ENCODE assay signal across 10 mouse cellular contexts in the genomic region with DNA sequence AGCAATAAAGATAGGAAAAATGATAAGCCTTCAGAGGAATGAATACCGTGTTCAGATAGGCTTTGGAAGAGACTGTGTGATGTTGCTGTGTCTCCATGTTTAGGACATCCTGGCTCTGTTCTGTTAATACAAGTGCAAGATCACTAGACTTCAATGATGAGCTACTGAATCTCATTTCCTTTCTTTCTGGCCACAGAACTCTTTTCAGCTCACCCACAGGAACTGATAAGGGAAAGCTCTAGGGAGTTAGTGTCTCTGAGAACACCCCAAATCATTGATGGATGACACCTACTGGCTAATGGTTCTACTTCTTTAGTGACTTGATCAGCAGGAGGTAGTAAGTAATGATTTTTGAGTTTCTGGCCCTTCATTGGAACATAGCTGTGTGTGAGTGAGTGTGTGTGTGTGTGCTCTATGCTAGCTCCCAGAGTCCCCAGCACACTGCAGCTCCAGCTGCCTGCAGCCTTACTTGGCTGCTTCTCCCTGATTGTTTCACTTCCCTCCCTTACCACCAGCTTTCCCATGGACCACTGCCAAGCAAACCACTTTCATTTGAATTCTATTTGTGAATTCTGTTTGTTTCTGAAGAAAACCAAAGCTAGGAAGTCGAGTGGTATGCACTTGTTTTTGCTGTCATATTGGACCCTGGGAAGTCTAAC. TPM values are rescaled to one million over a fixed set of nuclear protein-coding genes. Genes with fewer than 3 reads are reported as not detected.
A peak's percentile ranks its signal among the peaks of the same experiment; 100 is the strongest.
DNase-seq lines count a peak whose midpoint lies in the region; ATAC-seq and TF ChIP-seq lines count a peak whose summit lies in the region.
"Had no signal": no experiment of that assay in that cellular context is flagged by ENCODE, and none has a peak within 500 bp of the region (broad histone marks: within the 10 kb centered on the region; RNA-seq: fewer than 3 reads in every experiment).

No protein-coding gene starts in this region.

- H3K4me1 ChIP-seq in intestine, embryonic 14.5 days (replicated peaks; ENCODE audit: control insufficient read depth, insufficient read depth, low read length): no peaks in the 10 kb centered on the region
- no peaks in the 10 kb centered on the region for H3K4me1 ChIP-seq in intestine, postnatal 0 days (replicated peaks; ENCODE audit: control insufficient read depth, insufficient read depth, low read length)
- H3K4me1 ChIP-seq in heart, embryonic 12.5 days (replicated peaks): peaks cover 8% of the 10 kb centered on the region
- no peaks in the 10 kb centered on the region for H3K4me1 ChIP-seq in midbrain, postnatal 0 days (ENCODE audit: insufficient read depth, low read length)

- 0 out of 2 replicates have a peak overlapping the region, but pooled peaks have one; percentile 22 for H3K27ac ChIP-seq in intestine, embryonic 14.5 days (ENCODE audit: low read depth)
- no peak overlapping the region for H3K27ac ChIP-seq in intestine, postnatal 0 days (ENCODE audit: low read depth, low read length)
- 0 out of 2 replicates have a peak overlapping the region, but pooled peaks have one; percentile 27 for H3K27ac ChIP-seq in heart, embryonic 12.5 days (ENCODE audit: poor library complexity, severe bottlenecking)
- no peak overlapping the region for H3K27ac ChIP-seq in midbrain, postnatal 0 days (ENCODE audit: low read depth, low read length)

- no peaks in the 10 kb centered on the region for H3K36me3 ChIP-seq in intestine, embryonic 14.5 days (ENCODE audit: control insufficient read depth, insufficient read depth, low read length)
- no peaks in the 10 kb centered on the region for H3K36me3 ChIP-seq in intestine, postnatal 0 days (ENCODE audit: control insufficient read depth, insufficient read depth)
- no peaks in the 10 kb centered on the region for H3K36me3 ChIP-seq in heart, embryonic 12.5 days
- no peaks in the 10 kb centered on the region for H3K36me3 ChIP-seq in midbrain, postnatal 0 days (ENCODE audit: insufficient read depth, low read length)

- WGBS in intestine, embryonic 14.5 days: 59% methylated on average over 2 of the region's 2 CpGs
- WGBS in intestine, postnatal 0 days: 48% methylated on average over 2 of the region's 2 CpGs
- 45% methylated on average over 2 of the region's 2 CpGs for WGBS in heart, embryonic 12.5 days
- 55% methylated on average over 2 of the region's 2 CpGs for WGBS in midbrain, postnatal 0 days

- no peak for DNase-seq in intestine, embryonic 14.5 days (ENCODE audit: low spot score)
- DNase-seq in brain, embryonic 18.5 days (ENCODE audit: low read depth, low spot score): peak; percentile 55
- DNase-seq in layer of hippocampus, postnatal 10 days (ENCODE audit: low spot score in 2 of 2): peak; percentile 68 to 71
- peak; percentile 70 for DNase-seq in midbrain, postnatal 0 days (ENCODE audit: low spot score)
- DNase-seq in cerebellum, adult 18-20 months: no peak
- no peak for DNase-seq in urinary bladder, adult 2 months (ENCODE audit: low spot score)

- no peak overlapping the region for H3K4me3 ChIP-seq in intestine, embryonic 14.5 days (ENCODE audit: low read depth, low read length)
- no peak overlapping the region for H3K4me3 ChIP-seq in intestine, postnatal 0 days (ENCODE audit: low read depth, low read length)
- H3K4me3 ChIP-seq in heart, embryonic 12.5 days: no peak overlapping the region
- H3K4me3 ChIP-seq in midbrain, postnatal 0 days (ENCODE audit: low read depth, low read length): no peak overlapping the region
- H3K4me3 ChIP-seq: myocyte had no signal

- H3K4me2 ChIP-seq in intestine, embryonic 14.5 days (ENCODE audit: low read length): no peak overlapping the region
- no peak overlapping the region for H3K4me2 ChIP-seq in intestine, postnatal 0 days (replicated peaks; ENCODE audit: low read depth)
- H3K4me2 ChIP-seq in heart, embryonic 12.5 days: no peak overlapping the region
- no peak overlapping the region for H3K4me2 ChIP-seq in midbrain, postnatal 0 days (ENCODE audit: low read depth, low read length, poor library complexity, severe bottlenecking)

- no peaks in the 10 kb centered on the region for H3K27me3 ChIP-seq in intestine, embryonic 14.5 days (replicated peaks; ENCODE audit: control insufficient read depth, insufficient read depth, low read length)
- no peaks in the 10 kb centered on the region for H3K27me3 ChIP-seq in intestine, postnatal 0 days (replicated peaks; ENCODE audit: control insufficient read depth, insufficient read depth, low read length)
- no peaks in the 10 kb centered on the region for H3K27me3 ChIP-seq in heart, embryonic 12.5 days (replicated peaks)
- no peaks in the 10 kb centered on the region for H3K27me3 ChIP-seq in midbrain, postnatal 0 days (ENCODE audit: insufficient read depth, low read length)

- TF ChIP-seq CTCF in intestine, postnatal 0 days (IDR thresholded peaks at IDR 0.05; ENCODE audit: low read depth): no peak
- TF ChIP-seq CTCF in midbrain, postnatal 0 days (IDR thresholded peaks at IDR 0.05): no peak

- ATAC-seq in intestine, embryonic 14.5 days (replicated peaks; ENCODE audit: low FRiP score, low TSS enrichment, low read depth): no peak
- no peak for ATAC-seq in intestine, postnatal 0 days
- peak; percentile 74; the same call in 1 of the 2 replicates for ATAC-seq in heart, embryonic 12.5 days (ENCODE audit: insufficient number of reproducible peaks, low FRiP score)
- no peak for ATAC-seq in midbrain, postnatal 0 days (ENCODE audit: low FRiP score)

- no peaks in the 10 kb centered on the region for H3K9me3 ChIP-seq in intestine, embryonic 14.5 days (ENCODE audit: control insufficient read depth, low read length)
- H3K9me3 ChIP-seq in intestine, postnatal 0 days (ENCODE audit: control insufficient read depth): no peaks in the 10 kb centered on the region
- H3K9me3 ChIP-seq in heart, embryonic 12.5 days (replicated peaks): no peaks in the 10 kb centered on the region
- no peaks in the 10 kb centered on the region for H3K9me3 ChIP-seq in midbrain, postnatal 0 days (ENCODE audit: low read length)

- no peak overlapping the region for H3K9ac ChIP-seq in intestine, embryonic 14.5 days (ENCODE audit: low read length)
- no peak overlapping the region for H3K9ac ChIP-seq in intestine, postnatal 0 days (ENCODE audit: low read depth, low read length)
- H3K9ac ChIP-seq in heart, embryonic 12.5 days: no peak overlapping the region
- H3K9ac ChIP-seq in midbrain, postnatal 0 days (replicated peaks; ENCODE audit: low read length, poor library complexity, severe bottlenecking): no peak overlapping the region

RNA-seq across cellular contexts. Expression of gene Btbd3, which starts 10.6 kb away (rescaled TPM):
- polyA plus RNA-seq in intestine, embryonic 14.5 days (2014; fragmentation: Nextera tagmentation; extraction: Ambion mirVana): 32.4 and 34.3 TPM in 2 replicates
- polyA plus RNA-seq in intestine, postnatal 0 days (2015; fragmentation: Nextera tagmentation; extraction: Ambion mirVana): 10.6 and 11.4 TPM in 2 replicates
- 8.1 and 9.3 TPM in 2 replicates for polyA plus RNA-seq in heart, embryonic 12.5 days (2016; fragmentation: Nextera tagmentation; extraction: Ambion mirVana)
- total RNA-seq in layer of hippocampus, postnatal 10 days (2021): 100 to 1,000 TPM; 105 to 108 TPM
- 60.1 and 73.3 TPM in 2 replicates for total RNA-seq in midbrain, postnatal 0 days (2014; rRNA removed)
- polyA plus RNA-seq in midbrain, postnatal 0 days (2015; fragmentation: Nextera tagmentation; extraction: Ambion mirVana): 36.9 and 37.0 TPM in 2 replicates
- polyA plus RNA-seq in urinary bladder, adult 2 months (2012; rRNA removed): 23.1 and 24.3 TPM in 2 replicates
- total RNA-seq: MEL had no signal

Comparison
In these comparisons a context has a peak if more than half of its experiments do, and no peak if none do; other contexts are left out.
1. H3K27ac ChIP-seq: peak in intestine, embryonic 14.5 days (single experiment) and heart, embryonic 12.5 days (single experiment); none in intestine, postnatal 0 days (single experiment) and midbrain, postnatal 0 days (single experiment).
2. DNase-seq: peak in brain, embryonic 18.5 days (single experiment), layer of hippocampus, postnatal 10 days (2 of 2) and midbrain, postnatal 0 days (single experiment); none in intestine, embryonic 14.5 days (single experiment), cerebellum, adult 18-20 months (0 of 2) and urinary bladder, adult 2 months (single experiment).